Mouse (Mus musculus) c-Kit-positive CD71-negative TER-119-negative erythroid progenitor cells, embryonic 14.5 days (primary cell): ENCODE results near the gene Ifi27l2b.
"Not testable (repeated sequence)": the region's sequence is repeated elsewhere in the genome, so short reads cannot be mapped to it uniquely, and the experiment has no call there.

Experiments used
- DNase-seq: peaks from one replicate; pipeline ENCODE4 v3.0.0-alpha.2; 2013; ENCODE audit warnings: low read depth

The Ifi27l2b gene

DNA sequence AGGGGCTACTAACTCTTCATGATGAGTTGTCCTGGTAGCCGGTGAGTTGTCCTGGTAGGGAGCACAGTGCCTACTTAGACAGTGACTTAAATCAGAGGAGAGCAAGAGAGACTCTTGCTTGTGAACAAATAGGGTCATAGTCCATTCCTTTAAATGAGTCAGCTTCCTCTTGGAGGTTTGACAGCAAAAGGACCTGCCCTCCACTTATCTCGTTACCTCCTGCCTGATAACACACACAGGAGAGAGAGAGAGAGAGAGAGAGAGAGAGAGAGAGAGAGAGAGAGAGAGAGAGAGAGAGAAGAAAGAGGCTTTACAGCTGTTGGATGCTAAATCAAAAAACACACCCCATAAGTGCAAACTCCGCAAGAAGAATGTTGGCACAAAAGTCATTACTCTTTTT is at the start of gene Ifi27l2b:
Gene Ifi27l2b (minus strand): TSS at position 84 of the 400 bp plus-strand sequence.
- DNase-seq = no peak

GRCm38 (mm10) chr12:103504402-103504801 is 47.4 kb upstream of the Ifi27l2b start:
- DNase-seq = no peak

GRCm38 (mm10) chr12:103503300-103503699 is 46.3 kb upstream of the Ifi27l2b start:
- no peak for DNase-seq

DNA sequence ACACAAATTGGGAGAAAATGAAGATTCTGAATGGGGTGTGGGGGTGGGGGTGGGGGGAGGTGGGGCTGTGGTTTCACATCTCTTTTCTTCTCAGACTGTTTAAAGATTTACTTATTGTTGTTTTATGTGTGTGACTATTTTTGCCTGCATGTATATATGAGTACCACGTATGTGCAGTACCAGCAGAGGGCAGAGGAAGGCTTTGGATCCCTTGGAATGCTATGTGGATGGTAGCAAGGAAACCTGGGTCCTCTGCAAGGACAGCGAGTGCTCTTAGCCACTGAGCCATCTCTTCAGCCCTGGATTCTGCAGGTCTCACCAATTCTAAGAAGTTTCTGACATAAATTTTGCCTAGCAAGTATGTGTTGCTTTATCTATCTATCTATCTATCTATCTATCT is 42.2 kb upstream of the Ifi27l2b start:
- no peak for DNase-seq

DNA sequence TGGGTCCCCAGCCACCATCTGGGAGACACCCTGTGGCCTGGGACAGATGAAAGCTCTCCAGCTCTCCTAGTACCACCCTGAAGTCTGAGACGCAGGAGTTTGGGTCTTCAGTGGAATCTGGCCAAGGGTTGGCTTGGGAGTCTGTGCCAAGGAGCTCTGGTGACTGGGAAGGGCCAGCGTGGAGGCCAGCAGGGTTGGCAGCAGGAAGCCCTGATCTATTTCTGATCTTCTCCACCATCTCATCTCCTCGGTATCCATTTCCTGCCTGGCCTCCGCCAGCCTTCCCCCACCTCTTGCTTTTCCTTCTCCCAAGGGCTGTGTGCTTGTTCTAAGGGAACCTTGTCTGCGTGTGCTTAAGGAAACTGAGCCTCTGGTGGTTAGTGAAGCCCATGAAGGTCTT is 41.7 kb upstream of the Ifi27l2b start:
- DNase-seq = no peak

- DNase-seq = peak; percentile 52
Observed at GRCm38 (mm10) chr12:103494486-103494885, 37.5 kb upstream of the Ifi27l2b start.

DNA sequence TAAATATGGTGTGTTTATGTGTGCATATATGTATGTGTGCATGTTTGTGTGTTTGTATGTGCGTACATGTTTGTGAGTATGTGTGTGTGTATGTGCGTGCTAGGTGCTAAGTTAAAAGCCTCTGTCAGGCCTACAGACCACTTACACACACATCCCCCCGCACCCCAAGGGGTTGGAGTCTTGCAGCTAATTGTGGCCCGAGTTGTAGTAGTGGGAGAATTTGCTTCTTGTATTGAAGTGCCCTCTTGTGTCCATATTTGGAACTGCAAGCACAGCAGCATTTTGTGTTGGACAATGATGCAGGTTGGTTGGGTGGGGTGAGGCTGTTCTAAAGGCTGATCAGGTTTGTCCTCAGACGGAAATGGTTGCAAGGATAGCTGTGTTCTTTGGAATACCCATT is 35.7 kb upstream of the Ifi27l2b start:
- peak; percentile 70 for DNase-seq

- DNase-seq = no peak
Observed at GRCm38 (mm10) chr12:103491091-103491730, 34.2 kb upstream of the Ifi27l2b start.

DNA sequence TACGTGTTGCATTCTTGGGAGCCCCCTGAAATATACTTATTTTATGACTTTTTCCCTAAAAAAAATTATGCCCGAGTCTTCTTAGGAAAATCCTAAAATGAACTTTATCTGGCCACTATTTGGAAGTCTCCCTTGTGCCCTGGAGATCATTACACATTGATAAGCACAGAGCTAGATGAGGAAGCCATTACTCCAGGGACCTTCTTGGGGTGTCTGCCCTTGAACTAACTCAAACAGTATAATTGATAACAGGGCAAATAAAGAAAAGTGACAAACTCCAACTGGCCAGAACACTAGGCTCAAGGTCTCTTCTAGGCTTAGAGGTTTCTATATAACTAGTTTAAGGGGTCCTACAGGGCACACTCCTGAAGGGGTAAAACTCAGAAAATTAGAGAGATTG is 30.7 kb upstream of the Ifi27l2b start:
- DNase-seq = no peak

GRCm38 (mm10) chr12:103487276-103487675 is 30.3 kb upstream of the Ifi27l2b start:
- DNase-seq = no peak

GRCm38 (mm10) chr12:103486726-103487125 is 29.7 kb upstream of the Ifi27l2b start:
- no peak for DNase-seq

- not testable (repeated sequence) for DNase-seq
Observed at GRCm38 (mm10) chr12:103484200-103484972, 27.4 kb upstream of the Ifi27l2b start.

GRCm38 (mm10) chr12:103482781-103483180 is 25.8 kb upstream of the Ifi27l2b start:
- no peak for DNase-seq

GRCm38 (mm10) chr12:103481671-103482070 is 24.6 kb upstream of the Ifi27l2b start:
- DNase-seq = no peak

GRCm38 (mm10) chr12:103477461-103478015 is 20.5 kb upstream of the Ifi27l2b start:
- no peak for DNase-seq

DNA sequence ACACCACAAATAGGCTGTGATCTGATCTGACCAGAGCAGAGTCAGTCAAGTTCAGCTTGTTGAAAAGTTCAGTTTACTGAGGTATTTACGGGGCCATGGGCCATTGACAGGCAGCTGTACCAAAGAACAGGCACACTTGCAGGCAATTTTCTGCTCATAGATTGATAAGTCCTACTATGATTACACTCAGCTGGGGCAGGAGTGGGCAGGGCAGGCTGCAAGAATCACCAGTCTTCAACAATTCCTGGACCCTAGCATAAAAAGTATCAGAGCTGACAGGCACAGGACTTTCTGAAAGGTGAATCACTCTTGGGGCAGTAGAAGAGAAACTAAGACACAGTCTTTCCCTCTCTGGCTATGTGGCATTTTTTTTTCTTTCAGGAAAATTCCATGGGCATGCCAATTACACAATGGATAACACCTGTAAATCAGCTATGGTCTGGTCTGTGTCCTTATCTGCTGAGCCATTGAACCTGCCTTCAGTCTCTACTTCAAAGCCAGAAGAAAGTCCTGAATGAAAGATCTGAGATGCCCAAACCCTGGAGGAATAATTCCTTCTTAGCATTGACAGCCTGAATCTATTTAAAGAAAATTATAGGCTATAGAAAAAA is 19.9 kb upstream of the Ifi27l2b start:
- DNase-seq = no peak

DNA sequence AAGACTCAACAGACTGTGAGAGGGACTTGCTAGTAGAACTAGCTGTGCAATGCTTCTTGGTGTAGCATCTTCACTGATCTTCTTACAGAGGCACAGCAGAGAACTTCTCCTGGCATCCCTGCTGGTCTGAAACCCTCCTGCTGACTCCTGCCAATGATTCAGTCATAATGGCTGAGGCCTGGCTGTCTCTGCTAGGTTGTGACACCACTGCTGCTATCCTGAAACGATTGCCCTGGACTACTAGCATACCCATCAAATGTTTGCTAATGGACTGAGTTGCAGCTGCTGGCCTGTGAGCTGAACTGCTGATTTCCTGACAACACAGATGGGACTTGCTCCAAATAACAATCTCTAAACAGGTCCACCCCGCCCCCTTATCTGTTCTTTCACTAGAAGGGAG is 17.5 kb upstream of the Ifi27l2b start:
- no peak for DNase-seq

- not testable (repeated sequence) for DNase-seq
Observed at GRCm38 (mm10) chr12:103456727-103457126, 296 bp downstream of the Ifi27l2b start.

DNA sequence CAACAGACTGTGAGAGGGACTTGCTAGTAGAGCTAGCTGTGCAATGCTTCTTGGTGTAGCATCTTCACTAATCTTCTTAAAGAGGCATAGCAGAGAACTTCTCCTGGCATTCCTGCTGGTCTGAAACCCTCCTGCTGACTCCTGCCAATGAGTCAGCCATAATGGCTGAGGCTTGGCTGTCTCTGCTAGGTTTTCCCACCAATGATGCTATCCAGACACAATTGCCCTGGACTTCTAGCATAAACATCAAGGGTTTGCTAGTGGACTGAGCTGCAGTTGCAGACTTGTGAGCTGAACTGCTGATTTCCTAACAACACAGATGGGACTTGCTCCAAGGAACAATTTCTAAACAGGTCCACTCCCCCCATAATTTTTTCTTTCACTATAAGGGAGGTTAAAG is 3.7 kb downstream of the Ifi27l2b start:
- no peak for DNase-seq

GRCm38 (mm10) chr12:103445060-103445459 is 12.0 kb downstream of the Ifi27l2b start:
- DNase-seq = no peak

- DNase-seq = not testable (repeated sequence)
Observed at GRCm38 (mm10) chr12:103444261-103444660, 12.8 kb downstream of the Ifi27l2b start.

DNA sequence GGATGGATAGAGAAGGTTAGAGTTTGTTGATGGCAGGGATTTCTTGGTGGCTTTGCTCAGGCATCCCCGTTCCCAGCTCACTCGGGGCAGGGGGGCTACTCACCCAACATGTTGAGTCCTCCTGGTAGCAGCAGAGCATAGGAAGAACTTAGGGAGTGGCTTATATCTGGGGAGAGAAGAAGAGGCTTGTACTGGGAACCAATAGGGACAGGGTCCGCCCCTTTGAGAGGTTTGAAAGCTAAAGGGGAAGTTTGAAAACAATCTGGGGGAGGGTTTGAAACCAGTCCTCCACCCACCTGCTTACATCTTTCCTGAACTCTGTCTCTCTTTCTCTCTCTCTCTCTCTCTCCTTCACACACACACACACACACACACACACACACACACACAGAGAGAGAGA is 13.5 kb downstream of the Ifi27l2b start, which contains the start of gene Ifi27l2a:
Gene Ifi27l2a (minus strand): TSS at position 157 of the 400 bp plus-strand sequence.
- DNase-seq = peak; percentile 8

- no peak for DNase-seq
Observed at GRCm38 (mm10) chr12:103437601-103438000, 19.4 kb downstream of the Ifi27l2b start.
